Mouse (Mus musculus): ENCODE data around the gene Clpsl2.
"Not testable (repeated sequence)": the region's sequence is repeated elsewhere in the genome, so short reads cannot be mapped to it uniquely, and the experiment has no call there.

Clpsl2 gene

DNA sequence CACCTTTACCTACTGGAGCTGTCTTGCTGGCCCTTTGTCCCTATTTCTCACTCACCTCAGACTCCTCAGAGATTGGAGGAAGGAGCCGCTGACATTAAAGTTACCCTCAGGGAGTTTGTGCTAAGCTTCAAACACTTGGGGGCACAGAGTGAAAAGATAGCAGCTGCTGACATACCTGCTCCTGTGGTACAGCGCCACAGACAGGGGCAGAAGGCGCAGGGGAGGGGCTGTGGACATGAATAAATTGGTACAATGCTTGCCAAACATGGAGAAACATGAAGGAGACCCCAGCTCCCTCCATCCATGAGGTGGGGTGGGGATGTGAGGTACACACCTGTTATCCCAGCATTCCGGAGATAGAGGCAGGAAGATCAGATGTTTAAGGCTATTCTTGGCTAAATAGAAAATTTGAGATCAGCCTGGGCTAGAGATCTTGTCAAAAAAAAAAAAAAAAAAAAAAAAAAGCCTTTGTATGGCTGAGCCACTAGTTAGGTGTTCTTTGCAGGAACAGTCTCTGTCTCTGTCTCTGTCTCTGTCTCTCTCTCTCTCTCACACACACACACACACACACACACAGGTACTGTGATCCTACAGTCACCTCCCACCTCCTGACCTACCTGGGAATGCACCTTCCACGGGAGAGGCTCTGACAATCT, 28.0 kb upstream of the Clpsl2 start:
- DNase-seq (ENCODE audit: low read depth, low spot score) = no peak

DNA sequence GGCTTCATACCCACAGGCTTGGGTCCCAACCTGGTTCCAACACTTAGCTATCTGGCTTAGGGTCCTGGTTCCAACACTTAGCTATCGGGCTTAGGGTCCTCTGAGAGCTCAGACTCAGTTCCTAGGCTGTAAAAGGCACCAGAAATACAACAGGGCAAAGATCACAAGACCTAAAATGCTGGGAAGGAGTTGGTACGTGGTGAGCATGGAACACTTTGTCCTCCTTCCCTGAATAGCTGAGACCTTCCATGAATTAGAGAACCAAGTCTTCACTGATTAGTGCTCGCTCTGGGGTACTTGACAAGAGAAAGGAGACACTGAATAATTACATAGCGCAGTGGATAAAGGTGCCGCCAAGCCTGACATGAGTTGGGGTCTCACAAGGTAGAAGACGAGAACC, 27.3 kb upstream of the Clpsl2 start:
- no peak for DNase-seq (ENCODE audit: low read depth, low spot score)

DNA sequence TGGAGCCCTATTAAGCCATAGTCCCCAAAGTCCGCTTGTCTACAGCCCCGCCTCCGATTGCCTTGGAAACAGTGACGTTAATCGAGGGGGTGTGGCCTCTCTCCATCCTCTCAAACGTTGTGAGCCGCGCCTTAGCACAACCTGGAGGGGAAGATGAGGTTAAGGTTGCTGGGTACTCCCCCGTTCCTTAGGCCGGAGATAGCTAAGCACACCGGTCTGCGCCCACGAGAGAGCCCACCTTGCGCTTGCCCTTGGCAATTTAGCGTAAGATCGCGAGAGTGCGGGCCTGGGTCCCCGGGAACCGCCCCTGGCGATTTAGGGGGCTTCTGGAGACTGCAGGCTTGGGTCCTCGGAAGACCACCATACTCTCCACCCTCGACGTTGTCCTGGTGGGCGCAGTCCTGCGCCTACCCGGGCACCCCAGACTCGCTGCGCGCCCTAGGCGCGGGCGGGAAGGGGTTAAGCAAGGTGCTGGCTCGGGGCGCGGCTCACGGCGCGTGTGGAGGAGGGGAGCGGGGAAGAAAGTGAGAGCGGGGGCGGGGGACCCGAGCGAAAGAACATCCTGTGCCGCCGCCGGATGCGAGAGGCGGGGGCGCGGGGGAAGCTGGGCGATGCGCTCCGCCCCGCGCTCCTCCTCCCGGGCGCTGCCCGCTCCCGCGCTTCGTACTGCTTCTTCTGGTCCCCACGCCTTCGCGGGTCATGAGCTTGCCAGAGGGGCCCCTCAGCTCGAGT, 26.4 kb upstream of the Clpsl2 start:
- peak; percentile 90 for DNase-seq (ENCODE audit: low read depth, low spot score)

DNA sequence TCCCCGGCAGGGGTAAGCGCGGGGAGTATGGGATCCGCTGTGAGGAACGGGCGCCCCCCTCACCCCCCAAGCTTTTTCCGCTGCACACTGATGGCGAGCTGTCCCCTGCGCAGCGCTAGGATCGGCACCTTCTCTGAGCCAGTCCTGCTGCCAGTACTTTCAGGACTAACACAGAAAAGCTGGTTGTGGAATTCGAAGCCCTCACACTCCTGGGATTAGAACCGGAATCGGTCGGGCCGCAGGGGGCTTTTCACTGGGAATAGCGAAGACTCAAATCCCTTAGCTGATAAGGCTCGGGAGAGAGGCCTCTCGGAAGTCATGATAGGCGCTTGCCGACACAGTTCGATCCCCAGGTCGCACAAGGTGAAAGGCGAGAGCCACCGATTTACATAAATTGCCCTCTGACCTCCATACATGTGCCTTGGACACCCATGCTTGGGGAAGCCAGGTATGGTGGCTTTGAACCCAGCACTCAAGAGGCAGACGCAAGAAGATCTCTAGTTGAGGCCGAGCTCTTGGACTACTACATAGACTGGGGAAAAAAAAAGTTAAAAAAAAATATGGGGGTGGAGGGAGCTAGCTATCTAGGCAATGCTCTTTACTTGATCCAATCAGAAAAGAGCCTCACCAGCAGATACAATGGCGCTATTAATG, 25.7 kb upstream of the Clpsl2 start:
- DNase-seq (ENCODE audit: low read depth, low spot score) = no peak

DNA sequence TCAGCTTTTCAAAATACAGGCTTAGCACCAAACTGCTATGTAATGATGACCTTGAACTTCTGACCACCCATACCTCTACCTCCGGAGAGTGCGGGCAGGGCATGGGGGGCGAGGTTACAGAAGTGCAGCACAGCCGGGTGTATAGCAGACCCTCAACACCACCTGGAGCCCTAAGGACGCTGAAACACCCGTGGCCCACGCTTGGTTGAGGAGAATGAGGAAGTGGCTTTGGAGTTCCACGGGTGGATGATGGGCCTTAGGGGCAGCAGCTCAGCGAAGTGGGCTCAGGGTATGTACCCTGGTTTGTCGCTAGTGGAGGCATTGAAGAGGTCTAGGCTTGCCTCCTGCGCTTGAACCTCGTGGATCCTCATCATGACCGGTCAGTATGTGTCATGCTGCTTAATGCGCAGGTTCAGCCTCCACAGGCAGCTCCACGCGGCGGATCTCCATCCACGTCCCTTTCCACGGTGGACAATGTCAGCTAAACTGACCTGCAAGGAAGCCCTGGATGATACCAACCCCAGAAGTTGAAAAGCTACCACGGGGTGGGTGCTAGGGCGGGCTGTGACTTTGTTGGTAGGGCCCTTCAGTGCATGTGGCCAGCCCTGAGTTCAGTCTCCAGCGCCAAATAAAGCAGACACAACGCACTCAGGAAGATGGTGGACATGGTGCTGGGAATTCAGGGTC, 25.1 kb upstream of the Clpsl2 start:
- DNase-seq (ENCODE audit: low read depth, low spot score) = no peak

DNA sequence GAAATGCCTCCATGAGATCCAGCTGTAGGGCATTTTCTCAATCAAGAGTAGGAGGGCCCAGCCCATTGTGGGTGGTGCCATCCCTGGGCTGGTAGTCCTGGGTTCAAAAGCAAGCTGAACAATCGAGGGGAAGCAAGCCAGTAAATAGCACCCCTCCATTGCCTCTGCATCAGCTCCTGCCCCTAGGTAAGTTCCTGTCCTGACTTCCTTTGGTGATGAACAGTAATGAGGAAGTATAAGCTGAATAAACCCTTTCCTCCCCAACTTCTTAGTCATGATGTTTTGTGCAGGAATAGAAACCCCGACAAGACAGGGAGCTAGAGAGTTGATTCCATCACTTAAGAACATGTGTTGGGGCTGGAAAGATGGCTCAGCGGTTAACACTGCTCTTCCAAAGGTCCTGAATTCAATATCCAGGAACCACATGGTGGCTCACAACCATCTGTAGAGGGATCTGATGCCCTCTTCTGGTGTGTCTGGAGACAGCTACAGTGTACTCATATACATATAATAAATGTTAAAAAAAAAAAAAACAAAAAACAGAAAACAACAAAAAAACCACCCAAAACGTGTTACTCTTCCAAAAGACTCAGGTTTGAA, 24.3 kb upstream of the Clpsl2 start:
- DNase-seq (ENCODE audit: low read depth, low spot score) = no peak

DNA sequence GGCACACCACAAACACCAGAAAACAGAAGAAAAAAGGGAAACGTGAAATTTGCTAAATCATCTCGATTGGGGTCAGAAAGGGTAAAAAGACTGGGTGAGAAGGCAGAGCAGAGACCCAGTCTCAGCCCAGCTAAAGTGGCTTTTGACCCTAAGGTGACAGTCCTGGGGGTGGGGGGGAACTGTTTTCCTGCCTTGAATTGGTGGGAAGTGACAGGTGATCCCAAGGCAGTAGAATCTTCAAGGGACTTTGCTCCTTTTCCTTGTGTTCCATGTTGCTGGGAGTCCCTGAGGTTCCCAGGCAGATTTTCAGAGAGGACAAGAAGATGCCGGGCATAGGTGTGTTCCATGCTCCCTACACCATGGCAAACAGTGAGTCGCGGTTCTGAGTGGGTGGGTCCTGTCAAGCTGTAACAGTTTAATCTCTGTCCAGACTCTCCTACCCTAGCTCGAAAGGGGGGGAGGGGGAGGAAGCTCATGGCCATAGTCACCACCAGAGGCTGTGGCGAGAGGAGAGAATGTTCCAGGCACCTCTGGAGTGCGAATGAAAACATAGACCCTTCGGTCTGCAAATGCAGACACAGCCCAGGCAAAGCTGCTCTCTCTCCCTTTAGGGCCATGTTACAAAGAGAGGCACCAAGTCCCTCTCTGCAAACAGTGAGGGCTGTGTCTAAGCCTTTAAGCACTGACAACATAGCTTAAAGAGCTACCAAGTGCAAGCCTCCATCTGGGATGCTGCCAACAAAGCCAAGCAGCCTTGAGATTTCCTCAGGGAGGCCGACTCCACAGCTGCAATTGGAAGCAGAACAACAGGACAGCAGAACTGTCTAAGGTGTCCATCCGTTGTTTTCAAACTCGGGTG, 21.8 kb upstream of the Clpsl2 start:
- no peak for DNase-seq (ENCODE audit: low read depth, low spot score)

DNA sequence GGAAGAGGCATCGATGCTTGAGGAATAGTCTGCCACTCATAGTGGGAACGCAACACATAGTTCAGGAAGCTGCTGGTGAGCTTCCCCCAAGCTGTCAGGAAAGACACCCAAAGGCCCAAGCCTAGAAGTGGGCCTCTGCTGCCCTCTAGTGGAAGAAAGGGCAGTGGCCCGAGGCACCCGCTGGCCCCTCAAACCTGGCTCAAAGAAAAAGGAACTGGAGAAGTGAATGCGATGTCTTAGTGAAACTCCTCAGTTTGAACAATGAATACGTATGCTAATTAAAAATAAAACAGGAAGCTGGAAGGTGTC, 21.2 kb upstream of the Clpsl2 start:
- peak; percentile 75 for DNase-seq (ENCODE audit: low read depth, low spot score)

DNA sequence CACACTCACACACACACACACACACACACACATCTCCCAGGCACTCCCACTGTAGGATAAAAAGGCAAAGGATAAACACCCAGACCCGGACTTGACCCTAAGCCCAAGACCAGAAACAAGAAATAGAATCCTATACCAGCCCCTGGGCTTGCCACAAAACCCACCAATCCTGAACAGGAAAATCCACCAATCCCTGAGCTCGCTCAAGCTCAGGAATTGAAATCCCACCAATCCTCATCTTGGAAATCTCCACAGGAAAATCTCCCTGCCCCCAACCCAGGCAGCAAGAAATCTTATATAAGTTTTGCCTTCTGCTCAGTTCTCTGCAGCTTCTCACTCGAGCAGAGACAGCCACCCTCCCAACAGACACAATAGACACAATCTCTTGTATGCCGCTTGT, 20.1 kb upstream of the Clpsl2 start:
- DNase-seq (ENCODE audit: low read depth, low spot score) = no peak

DNA sequence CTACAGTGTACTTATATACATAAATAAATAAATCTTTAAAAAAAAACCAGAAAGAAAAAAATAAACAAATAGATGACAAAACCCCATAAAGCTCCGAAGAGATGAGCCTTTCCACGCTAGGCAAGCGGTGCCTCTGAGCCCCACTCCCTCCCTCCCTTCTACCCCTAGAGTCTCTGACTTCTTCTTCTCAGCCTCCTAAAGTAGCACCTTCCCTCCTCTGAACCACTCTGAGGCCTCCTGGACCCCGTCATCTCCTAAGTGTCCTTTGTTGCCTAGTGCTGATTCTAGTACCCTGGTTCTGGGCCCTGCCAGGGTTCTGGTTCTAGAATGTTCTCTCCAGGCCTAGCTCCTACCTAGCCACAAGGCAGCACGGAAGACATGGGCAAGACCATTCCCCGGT, 18.7 kb upstream of the Clpsl2 start, which contains the start of gene Armc12:
Gene Armc12 (plus strand): TSS at position 301 of the 400 bp plus-strand sequence.
- no peak for DNase-seq (ENCODE audit: low read depth, low spot score)

DNA sequence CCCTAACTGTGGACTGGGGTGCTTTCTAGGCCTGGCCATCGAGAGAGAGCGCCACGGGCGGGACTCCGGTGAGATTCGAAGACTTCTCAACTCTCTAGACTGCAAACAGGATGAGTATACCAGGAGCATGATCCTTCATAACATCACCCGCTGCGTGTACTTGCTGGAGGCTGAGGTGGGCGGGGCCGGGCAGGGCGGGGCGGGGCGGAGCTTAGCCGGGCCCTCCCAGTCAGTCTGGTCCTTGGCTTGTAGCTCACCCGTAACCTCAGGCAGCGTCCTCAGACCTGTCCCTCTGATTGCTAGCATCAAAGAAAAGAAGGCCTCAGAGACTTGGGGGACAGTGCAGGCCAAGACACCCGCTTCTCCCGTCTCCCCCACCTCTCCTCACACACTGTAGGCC, 17.3 kb upstream of the Clpsl2 start:
- DNase-seq (ENCODE audit: low read depth, low spot score) = no peak

DNA sequence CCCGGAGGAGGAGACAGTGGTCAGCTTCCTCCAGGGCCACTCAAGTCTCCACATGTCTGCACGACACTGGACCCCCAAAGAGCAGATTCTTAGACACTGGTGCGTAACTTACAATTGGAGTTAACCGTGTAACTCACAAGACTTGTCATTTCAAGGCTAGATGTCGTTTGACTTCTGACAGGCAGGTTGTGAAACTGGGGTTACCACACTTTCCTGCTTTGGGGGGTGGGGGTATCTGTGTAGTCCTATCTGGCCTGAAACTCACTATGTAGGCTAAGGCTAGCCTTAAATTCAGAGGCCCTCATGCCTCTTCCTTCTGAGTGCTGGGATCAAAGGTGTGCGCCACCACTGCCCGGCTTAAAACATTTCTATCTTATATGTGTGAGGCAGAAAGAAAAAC, 16.7 kb upstream of the Clpsl2 start:
- DNase-seq (ENCODE audit: low read depth, low spot score) = no peak

DNA sequence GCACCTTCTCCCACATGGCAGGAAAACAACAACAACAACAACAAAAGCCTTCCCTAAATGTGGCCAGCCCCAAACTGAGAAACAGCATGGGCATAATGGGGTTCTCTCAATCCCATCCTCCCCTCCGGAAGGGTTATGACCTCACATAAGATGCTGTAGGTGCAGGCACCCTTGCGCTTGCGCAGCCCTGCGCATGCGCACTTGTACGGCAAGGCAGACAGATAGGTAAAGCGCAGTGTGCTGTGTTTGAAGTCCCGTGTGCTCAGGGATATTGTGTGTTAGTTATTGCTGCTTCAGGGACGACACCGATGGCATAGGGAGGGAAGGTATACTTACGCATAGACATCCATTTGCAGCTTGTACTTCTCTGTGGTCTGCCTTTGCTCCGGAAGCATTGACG, 15.9 kb upstream of the Clpsl2 start:
- DNase-seq (ENCODE audit: low read depth, low spot score) = no peak

DNA sequence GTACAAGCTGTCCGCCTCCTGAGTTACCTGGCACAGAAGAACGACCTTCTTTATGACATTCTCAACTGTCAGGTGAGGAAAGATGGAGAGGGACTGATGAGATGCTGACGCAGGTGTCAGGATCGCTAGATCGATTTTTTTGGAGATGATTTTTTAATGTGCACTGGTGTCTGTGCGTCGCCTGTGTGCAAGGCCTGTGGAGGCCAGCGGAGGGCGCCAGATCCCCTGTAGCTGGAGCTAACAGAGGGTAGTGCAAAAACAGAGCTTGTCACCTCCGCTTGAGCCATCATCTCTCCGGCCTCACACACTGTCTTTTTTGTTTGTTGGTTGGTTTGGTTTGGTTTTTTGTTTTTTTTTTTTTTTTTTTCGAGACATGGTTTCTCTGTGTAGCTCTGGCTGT, 11.3 kb upstream of the Clpsl2 start:
- no peak for DNase-seq (ENCODE audit: low read depth, low spot score)

DNA sequence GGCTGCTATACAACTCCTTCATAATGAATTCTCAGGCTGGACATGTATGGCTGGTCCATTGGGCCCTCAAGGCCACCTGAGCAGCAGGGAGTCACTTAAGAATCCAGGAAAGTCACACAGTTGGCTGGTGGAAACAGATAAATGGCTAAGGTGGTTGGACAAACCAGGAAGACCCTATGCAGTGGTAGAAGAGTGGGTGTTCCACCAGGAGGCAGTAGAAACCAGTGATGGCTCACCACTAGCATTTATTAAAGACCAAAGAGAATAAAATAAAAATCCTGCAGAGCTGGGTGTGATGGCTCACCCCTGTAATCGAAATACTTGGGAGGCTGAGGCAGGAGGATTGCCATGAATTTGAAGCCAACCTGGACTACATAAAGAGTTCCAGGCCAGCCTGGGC, 2.3 kb upstream of the Clpsl2 start:
- DNase-seq (ENCODE audit: low read depth, low spot score) = no peak

DNA sequence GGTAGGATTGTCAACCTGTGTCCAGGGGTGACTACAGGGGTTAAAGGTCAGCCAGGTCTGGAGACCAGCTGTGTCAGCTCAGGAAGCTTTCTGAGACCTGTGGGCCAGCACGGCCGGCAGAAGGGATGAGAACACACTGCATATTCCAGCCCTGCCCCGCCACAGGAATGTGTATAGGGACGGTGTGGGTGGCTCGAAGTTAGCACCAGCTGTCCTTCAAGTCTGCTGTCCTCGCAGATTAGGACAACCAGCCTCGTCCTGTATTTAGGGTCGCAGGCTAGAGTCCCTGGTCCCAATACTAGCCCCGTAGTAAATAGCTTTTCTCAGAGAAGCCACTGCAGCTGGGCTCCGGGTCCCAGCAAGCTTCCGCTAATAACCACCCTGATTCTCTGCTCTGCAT, 661 bp upstream of the Clpsl2 start:
- no peak for DNase-seq (ENCODE audit: low read depth, low spot score)

DNA sequence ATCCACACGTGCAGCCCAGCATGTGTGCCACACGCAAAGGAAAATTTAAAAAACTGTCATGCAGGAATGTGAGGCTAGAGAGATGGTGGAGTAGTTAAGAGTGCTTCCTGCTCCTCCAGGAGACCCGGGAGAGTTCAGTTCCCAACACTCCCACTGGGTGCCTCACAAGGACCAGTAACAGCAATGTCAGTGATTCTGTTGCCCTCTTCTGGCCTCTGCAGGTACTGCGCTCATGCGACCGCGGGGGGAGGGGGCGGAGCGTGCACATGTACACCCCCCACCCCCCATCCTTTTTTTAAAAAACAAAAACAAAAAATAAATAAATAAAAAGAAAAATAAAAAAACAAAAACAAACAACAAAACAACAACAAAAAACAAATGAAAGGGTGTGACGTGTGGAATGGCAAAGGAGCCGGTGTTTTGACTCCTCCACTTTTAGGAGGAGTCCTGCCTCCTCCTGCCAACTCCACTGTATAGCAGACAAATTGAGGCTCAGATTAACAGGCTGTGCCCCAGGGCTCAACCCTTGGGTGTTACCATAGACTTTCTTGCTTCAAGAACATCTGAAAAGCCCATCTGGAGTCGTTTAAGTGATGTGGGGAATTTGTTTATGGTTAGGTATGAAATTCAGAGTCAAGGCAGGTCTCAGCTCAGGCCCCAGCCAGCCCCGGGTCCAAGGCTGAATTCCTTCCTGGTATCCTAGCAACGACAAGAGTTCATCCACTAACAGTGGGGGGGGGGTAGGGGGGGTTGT, 4.0 kb downstream of the Clpsl2 start:
- DNase-seq (ENCODE audit: low read depth, low spot score) = peak; percentile 10

DNA sequence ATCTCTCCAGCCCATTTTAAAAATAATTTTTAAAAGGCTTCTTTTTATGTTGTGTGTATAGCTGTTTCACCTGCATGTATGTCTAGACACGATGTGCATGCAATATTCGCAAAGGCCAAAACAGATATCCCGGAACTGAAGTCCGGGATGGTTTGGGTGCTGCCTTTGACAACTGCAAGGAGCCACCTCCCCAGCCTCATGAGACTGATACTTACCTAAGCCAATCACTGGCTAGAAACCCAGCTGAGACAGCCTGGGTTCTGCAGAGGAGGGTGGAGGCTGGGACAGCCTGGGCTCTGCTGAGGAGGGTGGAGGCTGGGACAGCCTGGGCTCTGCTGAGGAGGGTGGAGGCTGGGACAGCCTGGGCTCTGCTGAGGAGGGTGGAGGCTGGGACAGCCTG, 4.8 kb downstream of the Clpsl2 start:
- not testable (repeated sequence) for DNase-seq (ENCODE audit: low read depth, low spot score)

DNA sequence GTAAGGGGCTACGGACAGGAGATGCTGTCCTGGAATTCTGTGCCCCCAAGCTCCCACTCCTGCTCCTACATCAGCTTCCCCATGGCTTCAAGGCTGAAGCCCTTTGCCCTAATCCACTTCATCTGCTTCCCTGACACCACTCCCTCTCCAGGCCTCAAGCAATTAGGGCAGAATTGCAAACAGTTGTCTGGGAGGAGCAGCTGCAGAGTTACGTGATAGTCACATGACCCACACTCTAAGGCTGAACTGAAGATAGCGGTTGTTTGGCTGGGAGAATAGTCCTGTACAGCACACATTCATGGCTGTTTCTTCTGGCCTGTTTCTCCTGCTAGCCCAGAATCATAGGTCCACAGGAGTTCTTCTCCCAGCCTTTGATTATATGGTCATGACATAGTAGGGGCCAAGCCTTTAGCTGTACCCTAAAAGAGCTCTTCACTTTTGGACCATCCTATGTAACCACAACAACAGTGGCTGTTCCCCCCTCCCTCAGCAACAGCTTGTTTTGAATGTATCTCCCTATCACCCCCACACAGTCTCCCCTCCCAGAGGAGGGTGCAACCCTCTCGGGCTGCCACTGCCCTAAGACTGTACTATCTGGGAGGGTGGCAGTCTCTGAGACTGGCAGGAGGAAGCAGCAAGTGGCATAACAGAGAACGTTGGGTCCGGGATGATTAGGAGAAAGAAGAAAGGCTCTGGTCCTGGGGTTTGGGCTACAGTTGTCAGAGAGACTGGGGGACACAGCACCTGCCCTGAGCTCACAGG, 7.6 kb downstream of the Clpsl2 start:
- no peak for DNase-seq (ENCODE audit: low read depth, low spot score)

DNA sequence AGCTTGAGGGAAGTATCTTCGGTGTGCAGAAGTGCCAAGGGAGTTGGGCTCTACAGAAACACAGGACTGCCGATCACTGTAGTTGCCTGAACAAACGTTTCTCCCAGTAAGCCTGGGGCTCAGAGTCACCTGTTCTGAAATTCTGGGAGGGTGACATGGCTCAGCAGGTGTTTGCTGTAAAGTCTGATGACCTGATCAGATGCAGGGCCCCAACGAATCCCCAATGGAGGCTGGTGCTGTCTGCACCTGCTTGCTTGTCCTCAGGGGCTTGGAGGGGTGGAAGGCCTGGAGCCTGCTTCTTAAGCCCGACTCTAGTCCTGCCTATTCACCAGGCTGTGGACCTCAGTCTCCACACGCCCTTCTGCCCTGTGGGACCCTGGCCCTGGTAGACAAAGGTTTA, 8.6 kb downstream of the Clpsl2 start:
- no peak for DNase-seq (ENCODE audit: low read depth, low spot score)
